Mouse (Mus musculus): ENCODE data around the gene Swsap1.

DNA sequence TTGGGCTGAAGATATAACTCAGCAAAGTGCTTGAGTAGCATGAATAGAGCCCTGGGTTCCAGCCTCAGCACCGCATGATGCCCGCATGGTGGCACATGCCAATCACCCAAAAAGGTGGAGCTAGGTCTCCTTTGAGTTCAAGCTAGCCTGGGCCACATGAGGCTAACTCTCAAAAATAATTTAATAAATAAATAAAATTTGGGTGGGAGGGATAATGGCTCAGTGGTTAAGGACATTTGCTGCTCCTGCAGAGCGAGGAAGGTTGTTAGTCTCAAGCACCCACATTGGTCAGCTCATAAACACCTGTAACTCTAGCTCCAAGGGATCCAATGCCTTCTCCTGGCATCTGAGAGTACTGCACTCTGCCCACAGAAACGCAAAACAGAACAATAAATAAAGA is 46.1 kb downstream of the Swsap1 start:
- TF ChIP-seq CTCF (IDR thresholded peaks at IDR 0.05; ENCODE audit: low read depth) (no peak), EP300 (optimal IDR thresholded peaks at IDR 0.05) (no peak)
